17 mouse cellular contexts compared by ENCODE assay signal in the genomic region with DNA sequence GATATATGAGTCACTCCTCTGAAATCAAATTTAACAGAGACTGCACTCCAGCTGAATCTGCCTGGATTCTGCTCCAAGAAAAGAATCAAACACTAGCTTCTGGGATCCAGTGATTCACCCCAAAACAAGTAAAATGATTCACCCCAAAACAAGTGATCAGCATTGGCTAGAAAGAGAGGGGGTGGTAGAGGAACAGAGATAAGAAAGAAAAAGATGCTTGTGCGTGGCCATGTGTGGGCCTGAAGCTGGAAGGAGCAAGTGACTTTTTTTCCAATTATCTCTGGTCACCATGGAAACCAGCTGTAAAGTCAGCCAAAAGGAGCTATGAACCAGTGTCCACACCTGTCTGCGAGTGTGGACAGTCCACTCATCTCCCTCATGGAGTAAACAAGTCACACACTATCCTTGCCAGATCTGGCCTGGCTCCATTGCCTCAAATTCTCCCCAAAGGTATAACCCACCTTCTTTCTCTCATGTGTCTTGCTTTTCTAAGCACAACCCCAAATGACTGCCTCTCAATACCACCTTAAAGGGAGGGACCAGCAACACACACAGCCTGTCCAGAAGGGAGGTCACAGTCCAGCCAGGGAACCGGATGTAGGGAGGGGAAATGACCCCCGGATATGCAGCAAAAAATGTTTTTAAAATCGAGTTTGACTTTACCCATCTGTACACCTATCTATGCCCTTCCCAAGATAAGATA. TPM values are rescaled to one million over a fixed set of nuclear protein-coding genes. Genes with fewer than 3 reads are reported as not detected.
DNase-seq lines count a peak whose midpoint lies in the region; ATAC-seq lines count a peak whose summit lies in the region.
"Had no signal": no experiment of that assay in that cellular context is flagged by ENCODE, and none has a peak within 500 bp of the region (broad histone marks: within the 10 kb centered on the region; RNA-seq: fewer than 3 reads in every experiment).

No protein-coding gene starts in this region.

- peaks cover 9% of the 10 kb centered on the region for H3K4me1 ChIP-seq in kidney, embryonic 16.5 days (ENCODE audit: insufficient read depth, low read length)

- no peak overlapping the region for H3K4me3 ChIP-seq in kidney, embryonic 16.5 days (ENCODE audit: low read length)
- H3K4me3 ChIP-seq: embryonic facial prominence, embryonic 13.5 days; forebrain, embryonic 13.5 days; liver, embryonic 12.5 days had no signal

- 52% methylated on average over 5 of the region's 5 CpGs for WGBS in kidney, embryonic 16.5 days

- no peak overlapping the region for H3K9ac ChIP-seq in kidney, embryonic 16.5 days (replicated peaks; ENCODE audit: low read length)
- H3K9ac ChIP-seq: embryonic facial prominence, embryonic 13.5 days; forebrain, embryonic 13.5 days; liver, embryonic 12.5 days had no signal

- H3K27ac ChIP-seq in kidney, embryonic 16.5 days (ENCODE audit: low read length), result no peak overlapping the region
- H3K27ac ChIP-seq: embryonic facial prominence, embryonic 13.5 days; forebrain, embryonic 13.5 days; liver, embryonic 12.5 days had no signal

- peak; percentile 51 to 57 for DNase-seq in frontal cortex, postnatal 36 days (ENCODE audit: low spot score in 2 of 2)
- no peak for DNase-seq in frontal cortex, postnatal 10 days (ENCODE audit: low spot score in 2 of 2)
- peak; percentile 32 for DNase-seq in kidney, postnatal 14 days
- peak; percentile 48 for DNase-seq in right cerebral cortex, postnatal 25 days
- no peak for DNase-seq in right cerebral cortex, postnatal 4 days
- peak; percentile 86 for DNase-seq in telencephalon, adult 2 months (ENCODE audit: low read depth, low spot score)
- DNase-seq in cerebellum, adult 9-10 months, result no peak
- DNase-seq: cerebellum, postnatal 14 days; layer of hippocampus, postnatal 36 days had no signal

- no peak overlapping the region for H3K4me2 ChIP-seq in kidney, embryonic 16.5 days (replicated peaks; ENCODE audit: low read depth, low read length)
- H3K4me2 ChIP-seq: embryonic facial prominence, embryonic 13.5 days; forebrain, embryonic 13.5 days; liver, embryonic 12.5 days; midbrain, embryonic 11.5 days had no signal

- H3K36me3 ChIP-seq in kidney, embryonic 16.5 days (ENCODE audit: insufficient read depth, low read length), result no peaks in the 10 kb centered on the region
- H3K36me3 ChIP-seq: embryonic facial prominence, embryonic 13.5 days; G1E; liver, embryonic 12.5 days had no signal

- H3K9me3 ChIP-seq in kidney, embryonic 16.5 days (ENCODE audit: low read length), result no peaks in the 10 kb centered on the region
- H3K9me3 ChIP-seq: embryonic facial prominence, embryonic 13.5 days; forebrain, embryonic 13.5 days; G1E; liver, embryonic 12.5 days had no signal

- no peaks in the 10 kb centered on the region for H3K27me3 ChIP-seq in kidney, embryonic 16.5 days (ENCODE audit: insufficient read depth, low read length)
- H3K27me3 ChIP-seq: forebrain, embryonic 13.5 days had no signal

- ATAC-seq in kidney, embryonic 16.5 days (ENCODE audit: low FRiP score, low TSS enrichment), result no peak
- ATAC-seq: forebrain, embryonic 13.5 days; liver, embryonic 12.5 days; lung, postnatal 0 days had no signal

RNA-seq across cellular contexts. Expression of gene Slc35f6, which starts 4.1 kb away (rescaled TPM):
- 31.0 and 33.9 TPM in 2 replicates for polyA plus RNA-seq in kidney, embryonic 16.5 days (2015; fragmentation: Nextera tagmentation; extraction: Ambion mirVana)

RNA-seq across cellular contexts. Expression of gene Cenpa, which starts 22.9 kb away (rescaled TPM):
- 266 and 282 TPM in 2 replicates for polyA plus RNA-seq in kidney, embryonic 16.5 days (2015; fragmentation: Nextera tagmentation; extraction: Ambion mirVana)

RNA-seq across cellular contexts. Expression of gene Kcnk3, which starts 55.7 kb away (rescaled TPM):
- polyA plus RNA-seq in kidney, embryonic 16.5 days (2015; fragmentation: Nextera tagmentation; extraction: Ambion mirVana), result 2.0 and 5.5 TPM in 2 replicates
- polyA plus RNA-seq: C2C12, G1E had no signal

Comparison
In these comparisons a context has a peak if more than half of its experiments do, and no peak if none do; other contexts are left out.
1. DNase-seq: peak in frontal cortex, postnatal 36 days (2 of 2), kidney, postnatal 14 days (single experiment), right cerebral cortex, postnatal 25 days (single experiment) and telencephalon, adult 2 months (single experiment); none in frontal cortex, postnatal 10 days (0 of 2), right cerebral cortex, postnatal 4 days (single experiment) and cerebellum, adult 9-10 months (single experiment).